Mouse (Mus musculus) CH12.LX (cell line): ENCODE results near the gene Zfhx3. TPM values are rescaled to one million over a fixed set of nuclear protein-coding genes. Genes with fewer than 3 reads are reported as not detected.

Experiments
- DNase-seq: peaks from one replicate; pipeline ENCODE4 v3.0.0-alpha.2; 2013; ENCODE audit errors: extremely low read depth
- H3K27ac ChIP-seq: 2 replicates; pipeline ENCODE4 v1.5.1; 2012; ENCODE audit warnings: low read depth, mild to moderate bottlenecking, control low read depth, moderate library complexity; ENCODE audit not compliant: insufficient read depth
- H3K27me3 ChIP-seq: replicated peaks from 2 replicates; pipeline ENCODE3; 2012; ENCODE audit warnings: inconsistent platforms
- H3K36me3 ChIP-seq, 2 experiments: replicated peaks in 1 of 2; 2 replicates each; pipeline versions ENCODE3 to v1.6.1; 2012; ENCODE audit warnings: inconsistent platforms in 1 of 2, low read length in 1 of 2, mild to moderate bottlenecking in 1 of 2, mixed read lengths in 1 of 2, moderate library complexity in 1 of 2; ENCODE audit not compliant: control insufficient read depth in 1 of 2, insufficient read depth in 1 of 2
- H3K4me1 ChIP-seq, 2 experiments: 2 replicates each; pipeline ENCODE4 v1.6.1; 2012; ENCODE audit warnings: inconsistent platforms in 1 of 2, moderate library complexity in 1 of 2; ENCODE audit not compliant: insufficient read depth in 2 of 2, control insufficient read depth in 1 of 2
- H3K4me2 ChIP-seq: 2 replicates; pipeline ENCODE4 v1.6.1; 2012; ENCODE audit warnings: low read depth, mild to moderate bottlenecking, control low read depth; ENCODE audit not compliant: poor library complexity, insufficient read depth, severe bottlenecking
- H3K4me3 ChIP-seq, 3 experiments: fragments of 150-350 bp in 1 of 3; sonication (generic) in 1 of 3; replicated peaks in 1 of 3; 2 replicates each; pipeline versions ENCODE3 to v1.5.1; 2011 to 2012; ENCODE audit warnings: low read depth in 2 of 3, low read length in 2 of 3, mild to moderate bottlenecking in 2 of 3, moderate library complexity in 2 of 3, control low read depth in 1 of 3, improper control_type of control experiment in 1 of 3, inconsistent platforms in 1 of 3, mixed read lengths in 1 of 3; ENCODE audit not compliant: poor library complexity in 1 of 3
- H3K79me2 ChIP-seq: replicated peaks from 2 replicates; pipeline ENCODE4 v1.6.1; 2012; ENCODE audit warnings: mild to moderate bottlenecking, moderate library complexity; ENCODE audit not compliant: control insufficient read depth, poor library complexity, insufficient read depth, severe bottlenecking; ENCODE audit errors: extremely low read depth
- H3K9ac ChIP-seq: 2 replicates; pipeline ENCODE4 v1.6.1; 2012; ENCODE audit warnings: low read depth, mild to moderate bottlenecking, control low read depth, moderate library complexity; ENCODE audit not compliant: insufficient read depth
- H3K9me3 ChIP-seq: replicated peaks from 2 replicates; pipeline ENCODE3; 2012; ENCODE audit warnings: low read length, inconsistent platforms, mixed read lengths
- BHLHE40 ChIP-seq: IDR thresholded peaks from 2 replicates; pipeline ENCODE4 v1.6.1; 2011; ENCODE audit warnings: mild to moderate bottlenecking, low read depth, low read length, improper control_type of control experiment
- CHD1 ChIP-seq: IDR thresholded peaks from 2 replicates; pipeline ENCODE4 v1.6.1; 2012; ENCODE audit warnings: low read depth, low read length, improper control_type of control experiment, inconsistent platforms
- CHD2 ChIP-seq: IDR thresholded peaks from 2 replicates; pipeline ENCODE4 v1.6.1; 2011; ENCODE audit warnings: low read length, improper control_type of control experiment
- CTCF ChIP-seq, 2 experiments: IDR thresholded peaks in 1 of 2; conservative IDR thresholded peaks in 1 of 2; 2 replicates each; pipeline ENCODE4 v1.5.1; 2011 to 2012; ENCODE audit warnings: low read depth in 2 of 2, low read length in 2 of 2, improper control_type of control experiment in 1 of 2, inconsistent platforms in 1 of 2, mild to moderate bottlenecking in 1 of 2, moderate library complexity in 1 of 2
- EP300 ChIP-seq: IDR thresholded peaks from 2 replicates; pipeline ENCODE4 v1.6.1; 2011; ENCODE audit warnings: low read length, improper control_type of control experiment
- ETS1 ChIP-seq: conservative IDR thresholded peaks from 2 replicates; pipeline ENCODE4 v1.6.1; 2012; ENCODE audit warnings: low read depth, mild to moderate bottlenecking, inconsistent platforms, low read length, improper control_type of control experiment, moderate library complexity
- IRF4 ChIP-seq: IDR thresholded peaks from 2 replicates; pipeline ENCODE4 v1.6.1; 2014; ENCODE audit warnings: low read depth, mild to moderate bottlenecking, inconsistent platforms, low read length, improper control_type of control experiment
- JUN ChIP-seq: IDR thresholded peaks from 2 replicates; pipeline ENCODE4 v1.6.1; 2011; ENCODE audit warnings: low read depth, mild to moderate bottlenecking, low read length, improper control_type of control experiment, moderate library complexity; ENCODE audit not compliant: insufficient read depth
- JUND ChIP-seq: conservative IDR thresholded peaks from 2 replicates; pipeline ENCODE4 v1.6.1; 2011; ENCODE audit warnings: low read depth, low read length, improper control_type of control experiment
- MAX ChIP-seq: IDR thresholded peaks from 2 replicates; pipeline ENCODE4 v1.6.1; 2011; ENCODE audit warnings: low read length, improper control_type of control experiment
- MAZ ChIP-seq: IDR thresholded peaks from 2 replicates; pipeline ENCODE4 v1.6.1; 2012; ENCODE audit warnings: low read depth, mild to moderate bottlenecking, inconsistent platforms, low read length, improper control_type of control experiment, moderate library complexity
- POLR2A ChIP-seq: IDR thresholded peaks from 2 replicates; pipeline ENCODE4 v1.6.1; 2011; ENCODE audit warnings: low read depth, mild to moderate bottlenecking, improper control_type of control experiment, low read length
- SIN3A ChIP-seq: IDR thresholded peaks from 2 replicates; pipeline ENCODE4 v1.6.1; 2012; ENCODE audit warnings: low read length, improper control_type of control experiment, inconsistent platforms
- SMC3 ChIP-seq: IDR thresholded peaks from 2 replicates; pipeline ENCODE4 v1.6.1; 2011; ENCODE audit warnings: low read depth, low read length, improper control_type of control experiment
- TCF12 ChIP-seq: IDR thresholded peaks from 2 replicates; pipeline ENCODE4 v1.6.1; 2014; ENCODE audit warnings: low read depth, mild to moderate bottlenecking, inconsistent platforms, low read length, improper control_type of control experiment
- UBTF ChIP-seq: IDR thresholded peaks from 2 replicates; pipeline ENCODE4 v1.6.1; 2012; ENCODE audit warnings: low read depth, mild to moderate bottlenecking, inconsistent platforms, low read length, improper control_type of control experiment, moderate library complexity
- ZKSCAN1 ChIP-seq: IDR thresholded peaks from 2 replicates; pipeline ENCODE4 v1.6.1; 2012; ENCODE audit warnings: low read depth, inconsistent platforms, low read length, improper control_type of control experiment, borderline replicate concordance
- ZMIZ1 ChIP-seq: IDR thresholded peaks from 2 replicates; pipeline ENCODE4 v1.6.1; 2012; ENCODE audit warnings: low read depth, mild to moderate bottlenecking, inconsistent platforms, low read length, improper control_type of control experiment
- ZNF384 ChIP-seq: IDR thresholded peaks from 2 replicates; pipeline ENCODE4 v1.6.1; 2012; ENCODE audit warnings: low read depth, low read length, improper control_type of control experiment, inconsistent platforms
- dilution Hi-C: fragments of 300-500 bp; cut with MboI; formaldehyde crosslinking; loops from 2 replicates; pipeline ENCODE4 v1.14.3; 2020; ENCODE audit warnings: low sequenced_read_pairs; ENCODE audit not compliant: extremely low pct_unique_long_range_greater_than_20kb, extremely low pct_ligation_motif_present
- in situ Hi-C: fragments of 300-500 bp; cut with MboI; formaldehyde crosslinking; loops from 3 replicates; pipeline ENCODE4 v1.14.3; 2019; ENCODE audit warnings: low sequenced_read_pairs, low pct_ligation_motif_present, low pct_unique_long_range_greater_than_20kb, mixed read lengths
- polyA plus RNA-seq: library from polyadenylated mRNA; unstranded; fragments of >175 nt; gene quantifications from 2 replicates; pipeline ENCODE4 v1.2.1, GENCODE M21; 2012; ENCODE audit warnings: low read depth; ENCODE audit not compliant: insufficient read length
- total RNA-seq, 2 experiments: library from RNA; depleted of rRNA; stranded (reverse); fragments of 300-350 nt in 1 of 2; fragments of >200 nt in 1 of 2; gene quantifications; 2 replicates each; pipeline ENCODE4 v1.2.3; 2012 to 2014

Gene Zfhx3
- total and polyA plus RNA-seq, 3 experiments: 0.05 to 0.76 (median 0.68) TPM

GRCm38 (mm10) chr8:108909035-108909434 lies 966.6 kb downstream of the Zfhx3 start:
- in situ Hi-C loops: loop anchor here (25.0 kb wide), 1 partner anchor 322 kb away; no protein-coding TSS in a partner anchor
- H3K4me3 ChIP-seq: no peak overlapping the region
- no peak overlapping the region for H3K27ac ChIP-seq
- H3K79me2 ChIP-seq: no peaks in the 10 kb centered on the region
- DNase-seq: no peak
- H3K9ac ChIP-seq: no peak overlapping the region
- no peaks in the 10 kb centered on the region for H3K27me3 ChIP-seq
- no peak overlapping the region for H3K4me2 ChIP-seq
- no peaks in the 10 kb centered on the region for H3K36me3 ChIP-seq
- dilution Hi-C loops: no loop called here
- peaks cover 5 to 7% of the 10 kb centered on the region in 2 experiments for H3K4me1 ChIP-seq
- TF ChIP-seq UBTF: no peak
- H3K9me3 ChIP-seq: no peaks in the 10 kb centered on the region

- Histone ChIP-seq H3K27ac (no peak overlapping the region), H3K27me3 (no peaks in the 10 kb centered on the region), H3K9me3 (no peaks in the 10 kb centered on the region), H3K4me1 (peaks cover 5 to 7% of the 10 kb centered on the region in 2 experiments), H3K36me3 (no peaks in the 10 kb centered on the region), H3K9ac (no peak overlapping the region), H3K4me2 (no peak overlapping the region), H3K79me2 (no peaks in the 10 kb centered on the region), H3K4me3 (no peak overlapping the region)
- DNase-seq: no peak
- dilution Hi-C loops (no loop called here), in situ Hi-C loops (loop anchor here (25.0 kb wide), 1 partner anchor 322 kb away; no protein-coding TSS in a partner anchor)
- TF ChIP-seq ZNF384 (no peak), SMC3 (no peak), EP300 (no peak), TCF12 (no peak), ZKSCAN1 (no peak), JUN (no peak), MAX (no peak), JUND (no peak), CHD2 (no peak), MAZ (no peak)
Observed at GRCm38 (mm10) chr8:108909455-108909854, 967.0 kb downstream of the Zfhx3 start.

DNA sequence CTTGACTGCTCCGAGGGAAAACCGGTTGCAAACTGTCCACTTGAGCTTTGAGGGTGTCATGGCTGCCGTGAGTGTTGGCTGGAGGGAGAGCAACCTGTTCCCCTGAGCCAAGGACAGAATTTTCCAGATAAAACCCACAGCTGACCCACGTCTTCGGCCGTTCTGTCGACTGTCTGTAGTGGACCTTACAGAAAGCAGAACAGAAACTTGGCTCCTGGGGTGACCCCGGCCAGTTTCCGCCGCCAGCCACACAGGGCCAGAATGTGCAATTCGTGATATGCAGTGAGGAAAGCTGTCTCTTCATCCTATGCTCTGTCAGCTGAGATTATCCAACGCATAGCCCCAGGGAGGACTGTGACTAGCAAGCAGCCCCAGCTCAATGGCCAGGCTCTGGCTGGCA lies 968.4 kb downstream of the Zfhx3 start:
- Histone ChIP-seq H3K9ac (no peak overlapping the region), H3K4me2 (peak overlapping the region; percentile 66), H3K4me1 (peaks cover 5 to 7% of the 10 kb centered on the region in 2 experiments), H3K27me3 (no peaks in the 10 kb centered on the region), H3K79me2 (no peaks in the 10 kb centered on the region), H3K27ac (no peak overlapping the region), H3K9me3 (no peaks in the 10 kb centered on the region), H3K4me3 (peak overlapping the region in 1 of 3 experiments; percentile 38), H3K36me3 (no peaks in the 10 kb centered on the region)
- TF ChIP-seq TCF12: 0 out of 2 replicates have a peak, but pooled peaks have one; percentile 36
- TF ChIP-seq ETS1: no peak; the same call in 1 of the 2 replicates
- TF ChIP-seq CHD1: no peak
- peak in 1 of 2 experiments; percentile 5; a peak in 1 of 4 replicates for TF ChIP-seq CTCF (conservative IDR thresholded peaks at IDR 0.05 in 1 of 2, IDR thresholded peaks at IDR 0.05 in 1 of 2; ENCODE audit: low read depth in 2 of 2, low read length in 2 of 2)
- no peak for TF ChIP-seq POLR2A
- TF ChIP-seq SIN3A: no peak
- peak; percentile 46; the same call in 1 of the 2 replicates for TF ChIP-seq EP300
- TF ChIP-seq ZMIZ1: no peak
- peak; percentile 87 for TF ChIP-seq IRF4
- no peak for TF ChIP-seq MAX
- peak; percentile 65 for TF ChIP-seq BHLHE40
- DNase-seq: no peak
- in situ Hi-C loops: loop anchor here (25.0 kb wide), 1 partner anchor 324 kb away; no protein-coding TSS in a partner anchor
- dilution Hi-C loops: no loop called here
